Mouse (Mus musculus) urinary bladder, adult 18-20 months (tissue): Measurements from ENCODE around the gene Fancd2os.

ENCODE experiments used
- DNase-seq, 2 experiments: peaks; one replicate each; pipeline ENCODE4 v3.0.0; 2022; ENCODE audit warnings: low spot score in 2 of 2, mixed read lengths in 2 of 2

The Fancd2os gene

GRCm38 (mm10) chr6:113600543-113601139 is at the start of gene Fancd2os:
Fancd2os (minus strand) TSS chr6:113600715.
- DNase-seq = no peak

GRCm38 (mm10) chr6:113650197-113650640 is 49.7 kb upstream of the Fancd2os start:
- DNase-seq = no peak

- DNase-seq = no peak
Measured at GRCm38 (mm10) chr6:113649346-113650196, 49.1 kb upstream of the Fancd2os start.

- DNase-seq = no peak
Measured at GRCm38 (mm10) chr6:113644808-113645207, 44.3 kb upstream of the Fancd2os start.

GRCm38 (mm10) chr6:113643967-113644366 is 43.5 kb upstream of the Fancd2os start:
- DNase-seq = no peak

GRCm38 (mm10) chr6:113643021-113643420 is 42.5 kb upstream of the Fancd2os start:
- DNase-seq = no peak

- no peak for DNase-seq
Measured at GRCm38 (mm10) chr6:113642605-113643004, 42.1 kb upstream of the Fancd2os start.

- DNase-seq = no peak
Measured at GRCm38 (mm10) chr6:113639201-113639600, 38.7 kb upstream of the Fancd2os start.

- peak; percentile 91 to 93 for DNase-seq
Measured at GRCm38 (mm10) chr6:113638302-113639040, 38.0 kb upstream of the Fancd2os start, which contains the start of gene Irak2. Irak2 (plus strand) TSS chr6:113638467.

- no peak for DNase-seq
Measured at GRCm38 (mm10) chr6:113632863-113633262, 32.3 kb upstream of the Fancd2os start.

- no peak for DNase-seq
Measured at GRCm38 (mm10) chr6:113630322-113630721, 29.8 kb upstream of the Fancd2os start.

GRCm38 (mm10) chr6:113624989-113625770 is 24.7 kb upstream of the Fancd2os start:
- DNase-seq = no peak

- peak; percentile 83 to 84 for DNase-seq
Measured at GRCm38 (mm10) chr6:113623941-113624751, 23.6 kb upstream of the Fancd2os start, which contains the start of gene Vhl. Vhl (plus strand) TSS chr6:113623959.

GRCm38 (mm10) chr6:113623386-113623785 is 22.9 kb upstream of the Fancd2os start:
- no peak for DNase-seq

- DNase-seq = no peak
Measured at GRCm38 (mm10) chr6:113615489-113615888, 15.0 kb upstream of the Fancd2os start.

GRCm38 (mm10) chr6:113614997-113615396 is 14.5 kb upstream of the Fancd2os start:
- DNase-seq = no peak

- DNase-seq = no peak
Measured at GRCm38 (mm10) chr6:113614152-113614551, 13.6 kb upstream of the Fancd2os start.

GRCm38 (mm10) chr6:113612258-113612969 is 11.9 kb upstream of the Fancd2os start:
- DNase-seq = no peak

- DNase-seq = no peak
Measured at GRCm38 (mm10) chr6:113609293-113609692, 8.8 kb upstream of the Fancd2os start.

GRCm38 (mm10) chr6:113608871-113609270 is 8.4 kb upstream of the Fancd2os start:
- no peak for DNase-seq
